ENCODE assay signal across 9 mouse cellular contexts in genomic region chr4:95048021-95048730, GRCm38 (mm10). TPM values are rescaled to one million over a fixed set of nuclear protein-coding genes. Genes with fewer than 3 reads are reported as not detected.
A peak's percentile ranks its signal among the peaks of the same experiment; 100 is the strongest.
DNase-seq lines count a peak whose midpoint lies in the region; ATAC-seq lines count a peak whose summit lies in the region.
"Had no signal": no experiment of that assay in that cellular context is flagged by ENCODE, and none has a peak within 500 bp of the region (broad histone marks: within the 10 kb centered on the region; RNA-seq: fewer than 3 reads in every experiment).

No protein-coding gene starts in this region.

- ATAC-seq in midbrain, embryonic 12.5 days (ENCODE audit: low FRiP score, low read depth): no peak

- no peak overlapping the region for H3K9ac ChIP-seq in midbrain, embryonic 12.5 days (replicated peaks)

- DNase-seq in heart, embryonic 10.5 days (ENCODE audit: low spot score): peak; percentile 36
- no peak for DNase-seq in heart, postnatal 25 days (ENCODE audit: low spot score)
- peak; percentile 27 for DNase-seq in MN1 (ENCODE audit: low spot score)
- peak; percentile 14 for DNase-seq in heart, postnatal 4 days
- DNase-seq in ovary, postnatal 36 days (ENCODE audit: low spot score): no peak
- no peak for DNase-seq in gastrocnemius, postnatal 25 days
- DNase-seq in urinary bladder, postnatal 4 days (ENCODE audit: low spot score in 2 of 2): no peak

- H3K27me3 ChIP-seq in heart, embryonic 10.5 days (ENCODE audit: insufficient read depth, poor library complexity, severe bottlenecking): no peaks in the 10 kb centered on the region
- H3K27me3 ChIP-seq in midbrain, embryonic 12.5 days: no peaks in the 10 kb centered on the region

- peaks cover 7% of the 10 kb centered on the region for H3K4me1 ChIP-seq in heart, embryonic 10.5 days
- H3K4me1 ChIP-seq in midbrain, embryonic 12.5 days: peaks cover 21% of the 10 kb centered on the region

- H3K4me3 ChIP-seq in heart, embryonic 10.5 days: no peak overlapping the region
- H3K4me3 ChIP-seq in midbrain, embryonic 12.5 days: no peak overlapping the region
- H3K4me3 ChIP-seq: erythroblast, embryonic 14.5 days had no signal

- H3K4me2 ChIP-seq in midbrain, embryonic 12.5 days (replicated peaks): peak overlapping the region; percentile 76

- WGBS in heart, embryonic 10.5 days: 54% methylated on average over 5 of the region's 5 CpGs
- 44% methylated on average over 5 of the region's 5 CpGs for WGBS in midbrain, embryonic 12.5 days

- H3K36me3 ChIP-seq in heart, embryonic 10.5 days: peaks cover 2% of the 10 kb centered on the region; the same call in 1 of the 2 replicates
- H3K36me3 ChIP-seq in midbrain, embryonic 12.5 days: no peaks in the 10 kb centered on the region

- no peaks in the 10 kb centered on the region for H3K9me3 ChIP-seq in heart, embryonic 10.5 days
- no peaks in the 10 kb centered on the region for H3K9me3 ChIP-seq in midbrain, embryonic 12.5 days

- intact Hi-C loops in heart, postnatal 25 days (cut with DNase I): no loop called here

- H3K27ac ChIP-seq in heart, embryonic 10.5 days: no peak overlapping the region
- H3K27ac ChIP-seq in midbrain, embryonic 12.5 days (replicated peaks): no peak overlapping the region

RNA-seq across cellular contexts. Expression of gene Jun, which starts 3.8 kb away (rescaled TPM):
- polyA plus RNA-seq in heart, embryonic 10.5 days (2016; fragmentation: Nextera tagmentation; extraction: Ambion mirVana): 75.7 and 76.6 TPM in 2 replicates
- 10 to 100 TPM; 41.1 to 58.1 TPM for total RNA-seq in heart, postnatal 25 days (2021)
- total RNA-seq in heart, postnatal 4 days (2021): 10 to 100 TPM; 61.6 to 69.6 TPM
- 70.8 and 80.6 TPM in 2 replicates for polyA plus RNA-seq in midbrain, embryonic 12.5 days (2016; fragmentation: Nextera tagmentation; extraction: Ambion mirVana)
- 10 to 100 TPM; 54.4 to 54.5 TPM for total RNA-seq in gastrocnemius, postnatal 25 days (2021)

Comparison
In these comparisons a context has a peak if more than half of its experiments do, and no peak if none do; other contexts are left out.
1. DNase-seq: peak in heart, embryonic 10.5 days (single experiment), MN1 (single experiment) and heart, postnatal 4 days (single experiment); none in heart, postnatal 25 days (single experiment), ovary, postnatal 36 days (single experiment), gastrocnemius, postnatal 25 days (single experiment) and urinary bladder, postnatal 4 days (0 of 2).